Mouse (Mus musculus) bone marrow, adult 2 months (tissue): Measurements from ENCODE around the gene Alkbh1.

Experiments
- CTCF ChIP-seq: fragments of 200-500 bp; IDR thresholded peaks from 2 replicates; pipeline ENCODE4 v1.5.1; 2011; ENCODE audit warnings: low read length, control low read depth; ENCODE audit not compliant: control insufficient read depth, insufficient read depth
- POLR2A ChIP-seq: fragments of 200-500 bp; IDR thresholded peaks from 2 replicates; pipeline ENCODE4 v1.6.1; 2011; ENCODE audit warnings: low read depth, mild to moderate bottlenecking, control low read depth, low read length, borderline replicate concordance; ENCODE audit not compliant: control insufficient read depth

GRCm38 (mm10) chr12:87428885-87429284 is 14.9 kb downstream of the Alkbh1 start:
- TF ChIP-seq POLR2A (no peak), CTCF (no peak)
